Mouse (Mus musculus): ENCODE data around the gene Serpine2.

GRCm38 (mm10) chr1:79856756-79857155, 4.2 kb downstream of the Serpine2 start:
- TF ChIP-seq POLR2A (IDR thresholded peaks at IDR 0.05; ENCODE audit: control insufficient read depth, low read depth, low read length) (no peak), CTCF (IDR thresholded peaks at IDR 0.05; ENCODE audit: control insufficient read depth, insufficient read depth, insufficient replicate concordance, low read depth, low read length) (no peak)

All from testis, adult 2 months (tissue).